Mouse (Mus musculus) neural tube, embryonic 15.5 days (tissue): ENCODE results near the gene Ltb4r2. TPM values are rescaled to one million over a fixed set of nuclear protein-coding genes. Genes with fewer than 3 reads are reported as not detected.

Experiments
- ATAC-seq: fragments of 200-750 bp; cut with Nextera tagmentation; 2 replicates; pipeline ENCODE4 v1.8.0; 2017; ENCODE audit warnings: mild to moderate bottlenecking, moderate TSS enrichment, moderate library complexity; ENCODE audit not compliant: low FRiP score
- H3K27ac ChIP-seq: fragments of 300-500 bp; sonication (generic); replicated peaks from 2 replicates; pipeline ENCODE4 v1.5.1; 2015; ENCODE audit warnings: mild to moderate bottlenecking, inconsistent platforms
- H3K27me3 ChIP-seq: fragments of 300-500 bp; sonication (generic); replicated peaks from 2 replicates; pipeline ENCODE4 v1.6.1; 2015; ENCODE audit warnings: inconsistent platforms
- H3K36me3 ChIP-seq: fragments of 300-500 bp; sonication (generic); 2 replicates; pipeline ENCODE4 v1.6.1; 2015; ENCODE audit warnings: inconsistent platforms
- H3K4me1 ChIP-seq: fragments of 300-500 bp; sonication (generic); 2 replicates; pipeline ENCODE4 v1.6.1; 2015; ENCODE audit warnings: inconsistent platforms
- H3K4me2 ChIP-seq: fragments of 300-500 bp; sonication (generic); 2 replicates; pipeline ENCODE4 v1.6.1; 2015; ENCODE audit warnings: inconsistent platforms, mild to moderate bottlenecking, moderate library complexity
- H3K4me3 ChIP-seq: fragments of 300-500 bp; sonication (generic); replicated peaks from 2 replicates; pipeline ENCODE4 v1.5.1; 2015; ENCODE audit warnings: mild to moderate bottlenecking, inconsistent platforms
- H3K9ac ChIP-seq: fragments of 300-500 bp; sonication (generic); replicated peaks from 2 replicates; pipeline ENCODE4 v1.6.1; 2015; ENCODE audit warnings: mild to moderate bottlenecking, inconsistent platforms
- H3K9me3 ChIP-seq: fragments of 300-500 bp; sonication (generic); replicated peaks from 2 replicates; pipeline ENCODE4 v1.6.1; 2016; ENCODE audit warnings: inconsistent platforms
- WGBS: fragments of 180-500 bp; shearing (Covaris S2); methylation state at CpG from one replicate; pipeline ENCODE4 v1.1.7; 2015; ENCODE audit warnings: mixed read lengths; 5-methylcytosine and 5-hydroxymethylcytosine counted together
- polyA plus RNA-seq: library from polyadenylated mRNA; unstranded; fragments of >200 nt; fragmentation: Nextera tagmentation; extraction: Ambion mirVana; gene quantifications from 2 replicates; pipeline ENCODE4 v1.2.1, GENCODE M21; 2015

The Ltb4r2 gene
- polyA plus RNA-seq: 0.42 and 0.88 TPM in 2 replicates

- peaks cover 17% of the 10 kb centered on the region for H3K4me1 ChIP-seq
- no peaks in the 10 kb centered on the region for H3K9me3 ChIP-seq
- H3K36me3 ChIP-seq: peaks cover 4% of the 10 kb centered on the region; the same call in 1 of the 2 replicates
- WGBS: 76% methylated on average over 6 of the region's 6 CpGs
- H3K4me3 ChIP-seq: peak within 1 kb of the TSS; percentile 53
- H3K27me3 ChIP-seq: peaks cover 42% of the 10 kb centered on the region
- H3K4me2 ChIP-seq: peak within 1 kb of the TSS; percentile 76
- no peak for ATAC-seq
- peak within 1 kb of the TSS; percentile 50 for H3K9ac ChIP-seq
- H3K27ac ChIP-seq: peak within 1 kb of the TSS; percentile 65
Observed at GRCm38 (mm10) chr14:55761163-55761562, at the start of gene Ltb4r2. Gene Ltb4r2 (plus strand): TSS chr14:55761428.

DNA sequence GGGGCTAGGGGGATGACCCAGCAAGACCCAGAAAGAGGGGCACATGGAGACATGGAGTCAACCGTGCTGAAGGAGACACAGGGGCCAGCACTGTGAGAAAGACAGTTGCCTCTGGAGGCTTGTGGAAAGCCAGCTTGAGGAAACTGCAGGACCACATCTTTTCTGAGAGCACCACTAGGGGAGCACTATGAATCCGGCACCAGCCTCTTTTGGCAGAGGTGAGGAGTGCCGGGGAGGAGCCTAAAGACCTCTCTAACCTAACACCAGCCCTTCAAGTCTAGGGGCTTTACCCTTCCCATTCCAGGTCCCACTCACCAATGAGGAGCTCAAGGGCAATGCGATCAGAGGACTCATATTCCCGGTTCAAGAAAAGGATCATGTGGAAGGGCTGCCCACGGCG is 49.4 kb upstream of the Ltb4r2 start:
- Histone ChIP-seq H3K4me1 (no peaks in the 10 kb centered on the region), H3K9ac (no peak overlapping the region), H3K36me3 (peaks cover 8% of the 10 kb centered on the region), H3K9me3 (no peaks in the 10 kb centered on the region), H3K4me3 (no peak overlapping the region), H3K4me2 (no peak overlapping the region), H3K27me3 (peaks cover 28% of the 10 kb centered on the region), H3K27ac (no peak overlapping the region)
- no peak for ATAC-seq
- WGBS: 83% methylated on average over 7 of the region's 7 CpGs

- H3K4me1 ChIP-seq: no peaks in the 10 kb centered on the region
- no peak overlapping the region for H3K4me3 ChIP-seq
- no peak for ATAC-seq
- H3K4me2 ChIP-seq: peak overlapping the region; percentile 33
- 15% methylated on average over 25 of the region's 25 CpGs for WGBS
- no peaks in the 10 kb centered on the region for H3K9me3 ChIP-seq
- H3K27me3 ChIP-seq: peaks cover 28% of the 10 kb centered on the region
- peaks cover 20% of the 10 kb centered on the region for H3K36me3 ChIP-seq
- H3K27ac ChIP-seq: no peak overlapping the region
- no peak overlapping the region for H3K9ac ChIP-seq
Observed at GRCm38 (mm10) chr14:55713007-55713728, 48.1 kb upstream of the Ltb4r2 start.

GRCm38 (mm10) chr14:55713729-55714122 is 47.5 kb upstream of the Ltb4r2 start, which contains the start of gene Tgm1:
Gene Tgm1 (minus strand): TSS chr14:55713926.
- ATAC-seq: no peak
- 35% methylated on average over 4 of the region's 4 CpGs for WGBS
- Histone ChIP-seq H3K4me3 (no peak within 1 kb of the TSS), H3K27me3 (peaks cover 28% of the 10 kb centered on the region), H3K27ac (no peak within 1 kb of the TSS), H3K9me3 (no peaks in the 10 kb centered on the region), H3K36me3 (peaks cover 25% of the 10 kb centered on the region), H3K9ac (no peak within 1 kb of the TSS), H3K4me1 (no peaks in the 10 kb centered on the region), H3K4me2 (peak within 1 kb of the TSS; percentile 33)

DNA sequence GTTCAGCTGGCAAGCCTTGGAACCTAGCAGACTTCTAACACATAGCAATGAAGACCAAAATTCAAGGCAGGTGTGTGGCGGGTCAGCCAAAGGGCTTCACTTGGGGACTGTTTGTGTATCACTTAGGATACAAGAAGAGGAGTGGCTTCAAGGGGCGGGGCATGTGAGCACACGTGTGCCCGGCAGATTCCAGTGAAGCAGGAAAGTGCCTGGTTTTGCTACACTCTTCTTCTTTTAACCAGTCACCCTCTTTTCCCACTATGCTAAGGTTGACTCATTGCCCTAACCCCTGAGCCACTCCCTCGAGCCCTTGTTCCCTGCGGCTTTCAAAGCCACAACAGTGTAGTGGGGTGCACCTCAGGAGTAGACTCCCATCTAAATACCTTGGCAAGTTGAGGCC is 46.3 kb upstream of the Ltb4r2 start:
- Histone ChIP-seq H3K27ac (no peak overlapping the region), H3K9me3 (no peaks in the 10 kb centered on the region), H3K36me3 (peaks cover 28% of the 10 kb centered on the region), H3K4me3 (no peak overlapping the region), H3K4me2 (no peak overlapping the region), H3K9ac (no peak overlapping the region), H3K27me3 (peaks cover 28% of the 10 kb centered on the region), H3K4me1 (no peaks in the 10 kb centered on the region)
- WGBS: 47% methylated on average over 6 of the region's 6 CpGs
- no peak for ATAC-seq

DNA sequence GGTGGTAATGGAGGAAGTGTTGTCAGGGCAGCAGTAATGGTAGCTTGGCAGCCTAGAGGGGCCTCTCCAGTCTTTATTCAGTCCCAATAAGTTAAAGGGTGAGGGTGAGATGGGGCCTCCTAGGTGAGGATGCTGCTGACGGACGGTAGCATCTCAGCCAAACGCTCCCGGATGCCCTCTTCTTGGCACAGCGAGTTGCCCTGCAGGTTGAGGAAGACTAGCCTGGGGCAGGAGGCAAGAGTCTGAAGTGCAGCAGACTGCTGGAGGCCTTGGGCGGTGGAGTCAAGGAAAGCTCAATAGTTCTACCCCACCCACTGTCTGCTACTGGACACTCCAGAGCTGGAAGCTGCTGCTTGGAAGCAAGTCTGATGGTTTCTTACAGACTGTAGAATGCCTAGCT is 45.0 kb upstream of the Ltb4r2 start:
- H3K9ac ChIP-seq: no peak overlapping the region
- ATAC-seq: no peak
- 93% methylated on average over 6 of the region's 6 CpGs for WGBS
- H3K4me1 ChIP-seq: peaks cover 8% of the 10 kb centered on the region
- no peaks in the 10 kb centered on the region for H3K9me3 ChIP-seq
- H3K4me3 ChIP-seq: no peak overlapping the region
- peaks cover 34% of the 10 kb centered on the region for H3K36me3 ChIP-seq
- H3K27me3 ChIP-seq: peaks cover 28% of the 10 kb centered on the region
- no peak overlapping the region for H3K4me2 ChIP-seq
- H3K27ac ChIP-seq: no peak overlapping the region

DNA sequence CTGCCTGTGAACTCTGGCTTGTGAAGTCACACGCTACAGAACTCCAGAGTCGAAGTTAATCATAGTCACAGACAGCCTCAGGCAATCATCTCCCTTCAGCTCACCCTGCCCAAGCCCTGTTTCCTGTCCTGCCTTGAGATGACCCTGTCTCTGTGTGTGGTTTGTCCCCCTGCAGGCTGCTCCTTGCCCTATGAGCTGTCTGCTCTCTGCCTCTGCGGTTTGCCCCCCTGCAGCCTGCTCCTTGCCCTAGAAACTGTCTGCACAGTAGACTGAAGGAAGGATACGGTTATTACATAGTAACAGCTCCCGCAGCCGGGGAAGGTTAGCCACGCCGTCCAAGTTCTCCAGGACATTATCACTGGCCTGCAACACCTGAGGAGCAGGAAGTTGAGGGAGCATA is 44.3 kb upstream of the Ltb4r2 start:
- Histone ChIP-seq H3K27me3 (peaks cover 24% of the 10 kb centered on the region), H3K36me3 (peaks cover 34% of the 10 kb centered on the region), H3K9me3 (no peaks in the 10 kb centered on the region), H3K9ac (no peak overlapping the region), H3K4me2 (no peak overlapping the region), H3K4me1 (peaks cover 12% of the 10 kb centered on the region), H3K4me3 (no peak overlapping the region), H3K27ac (no peak overlapping the region)
- WGBS: 86% methylated on average over 8 of the region's 8 CpGs
- ATAC-seq: no peak

DNA sequence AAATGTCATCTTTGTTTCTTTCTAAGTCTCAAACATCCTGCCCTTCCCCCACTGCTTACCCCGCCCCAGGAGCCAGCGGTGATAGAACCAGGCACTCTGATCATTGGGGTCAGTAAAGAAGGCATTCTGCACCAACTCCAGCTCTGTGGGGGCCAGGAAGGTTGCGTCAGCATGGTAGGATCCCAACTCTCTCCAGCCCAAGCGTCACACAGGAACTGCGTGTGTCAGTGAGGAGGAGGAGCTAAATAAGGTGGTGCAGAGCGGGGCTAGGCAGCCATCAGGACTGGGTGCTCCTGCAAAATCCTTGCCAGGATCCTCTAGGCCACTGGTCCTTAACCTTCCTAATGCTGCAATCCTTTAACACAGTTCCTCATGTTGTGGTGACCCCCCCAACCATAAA is 41.5 kb upstream of the Ltb4r2 start:
- no peak overlapping the region for H3K9ac ChIP-seq
- H3K27ac ChIP-seq: no peak overlapping the region
- peaks cover 16% of the 10 kb centered on the region for H3K4me1 ChIP-seq
- no peak overlapping the region for H3K4me3 ChIP-seq
- no peaks in the 10 kb centered on the region for H3K27me3 ChIP-seq
- H3K36me3 ChIP-seq: peaks cover 34% of the 10 kb centered on the region
- WGBS: 92% methylated on average over 6 of the region's 6 CpGs
- H3K9me3 ChIP-seq: no peaks in the 10 kb centered on the region
- no peak overlapping the region for H3K4me2 ChIP-seq
- ATAC-seq: no peak

DNA sequence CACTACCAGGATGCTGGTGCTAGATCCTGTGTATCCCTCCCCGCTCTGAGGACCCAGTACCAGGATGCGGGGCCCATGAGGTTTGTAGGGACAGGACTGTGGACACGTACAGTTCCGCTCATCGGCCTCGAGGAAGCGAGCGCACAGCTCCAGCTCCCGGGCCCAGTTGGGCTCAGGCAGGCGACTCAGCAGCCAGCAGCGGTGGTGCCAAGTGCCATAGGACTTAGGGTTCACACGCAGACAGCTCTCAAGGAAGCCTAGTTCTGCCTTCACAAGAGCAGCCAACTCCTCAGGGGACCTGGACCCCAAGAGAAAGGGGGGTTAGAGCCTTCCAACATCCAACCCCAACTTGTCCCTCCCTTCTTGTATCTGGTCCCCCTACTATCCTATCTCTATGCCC is 40.6 kb upstream of the Ltb4r2 start:
- H3K4me3 ChIP-seq: peak overlapping the region; percentile 92; the same call in 1 of the 2 replicates
- no peaks in the 10 kb centered on the region for H3K9me3 ChIP-seq
- H3K4me1 ChIP-seq: peaks cover 16% of the 10 kb centered on the region
- no peaks in the 10 kb centered on the region for H3K27me3 ChIP-seq
- no peak for ATAC-seq
- H3K36me3 ChIP-seq: peaks cover 34% of the 10 kb centered on the region
- H3K9ac ChIP-seq: peak overlapping the region; percentile 75; the same call in 1 of the 2 replicates
- H3K27ac ChIP-seq: no peak overlapping the region
- WGBS: 94% methylated on average over 12 of the region's 12 CpGs
- peak overlapping the region; percentile 79 for H3K4me2 ChIP-seq

DNA sequence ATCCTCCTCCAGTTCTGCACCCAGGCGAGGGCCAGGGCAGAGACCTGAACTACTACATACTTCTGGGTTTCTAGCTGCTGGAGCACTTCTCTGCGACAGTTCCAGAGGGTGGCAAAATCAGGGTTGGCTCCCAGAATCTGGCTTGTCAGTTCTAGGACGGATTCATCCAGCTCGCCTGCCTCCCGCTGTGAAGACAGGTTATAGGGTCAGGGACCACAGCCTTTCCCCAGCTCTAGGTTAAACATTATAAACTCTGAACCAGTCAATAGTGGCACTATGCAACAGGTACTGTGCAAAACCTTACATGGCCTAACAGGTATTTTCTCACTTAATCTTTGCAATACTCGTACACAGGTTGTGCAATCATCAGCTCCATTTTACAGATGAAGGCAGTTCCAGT is 40.2 kb upstream of the Ltb4r2 start:
- Histone ChIP-seq H3K4me2 (peak overlapping the region; percentile 79), H3K27me3 (no peaks in the 10 kb centered on the region), H3K27ac (peak overlapping the region; percentile 88; the same call in 1 of the 2 replicates), H3K36me3 (peaks cover 33% of the 10 kb centered on the region), H3K9ac (peak overlapping the region; percentile 75), H3K4me1 (peaks cover 16% of the 10 kb centered on the region), H3K4me3 (peak overlapping the region; percentile 92), H3K9me3 (no peaks in the 10 kb centered on the region)
- no peak for ATAC-seq
- 74% methylated on average over 6 of the region's 6 CpGs for WGBS

DNA sequence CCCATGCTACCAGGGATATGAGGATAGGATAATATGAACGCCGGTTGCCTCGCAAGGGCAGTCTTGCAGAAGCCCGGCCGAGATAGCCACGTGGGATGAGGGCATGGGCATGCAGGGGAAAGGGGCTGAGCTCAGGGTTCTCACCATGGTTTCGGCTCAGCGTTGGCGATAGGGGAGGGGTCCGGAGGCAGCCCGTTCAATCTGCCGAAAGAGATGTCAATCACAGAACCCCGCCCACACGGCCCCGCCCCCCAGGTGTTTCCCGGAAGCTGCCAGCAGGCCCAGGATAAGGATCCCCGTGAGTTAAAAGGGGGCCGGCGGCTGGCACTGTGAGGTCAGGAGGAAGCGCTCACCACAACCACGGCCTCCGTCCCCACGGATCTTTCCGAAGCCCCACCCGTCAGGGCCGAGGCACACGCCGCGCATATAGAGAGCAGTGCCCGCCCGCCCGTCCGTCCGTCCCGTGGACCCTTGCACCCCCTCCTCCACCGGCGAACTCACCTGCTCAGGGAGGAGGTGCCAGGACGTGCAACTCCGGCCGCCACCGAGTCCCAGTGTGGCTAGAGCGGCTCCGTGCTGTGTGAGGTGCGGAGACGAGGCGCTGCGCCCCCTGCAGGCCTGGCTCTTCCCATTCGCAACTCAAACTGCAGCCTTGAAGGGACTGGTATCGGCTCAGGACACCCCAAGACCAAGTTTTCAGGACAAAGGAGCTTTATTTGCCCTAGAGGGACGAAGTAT is 39.4 kb upstream of the Ltb4r2 start, which contains the start of gene Rabggta:
Rabggta (minus strand) TSS at position 564 of the 738 bp plus-strand sequence.
- Histone ChIP-seq H3K27ac (peak within 1 kb of the TSS; percentile 88), H3K9me3 (no peaks in the 10 kb centered on the region), H3K4me1 (peaks cover 16% of the 10 kb centered on the region), H3K27me3 (no peaks in the 10 kb centered on the region), H3K4me2 (peak within 1 kb of the TSS; percentile 79), H3K36me3 (peaks cover 25% of the 10 kb centered on the region), H3K4me3 (peak within 1 kb of the TSS; percentile 92), H3K9ac (peak within 1 kb of the TSS; percentile 75)
- peak; percentile 96 for ATAC-seq
- WGBS: under 1% methylated on average over 49 of the region's 50 CpGs
